Mouse (Mus musculus) thymus, postnatal 10 days (tissue): ENCODE measurements around the gene 6330409D20Rik.

Experiments used
- DNase-seq, 2 experiments: peaks; one replicate each; pipeline ENCODE4 v3.0.0; 2021; ENCODE audit warnings: low spot score in 2 of 2

Gene 6330409D20Rik

DNA sequence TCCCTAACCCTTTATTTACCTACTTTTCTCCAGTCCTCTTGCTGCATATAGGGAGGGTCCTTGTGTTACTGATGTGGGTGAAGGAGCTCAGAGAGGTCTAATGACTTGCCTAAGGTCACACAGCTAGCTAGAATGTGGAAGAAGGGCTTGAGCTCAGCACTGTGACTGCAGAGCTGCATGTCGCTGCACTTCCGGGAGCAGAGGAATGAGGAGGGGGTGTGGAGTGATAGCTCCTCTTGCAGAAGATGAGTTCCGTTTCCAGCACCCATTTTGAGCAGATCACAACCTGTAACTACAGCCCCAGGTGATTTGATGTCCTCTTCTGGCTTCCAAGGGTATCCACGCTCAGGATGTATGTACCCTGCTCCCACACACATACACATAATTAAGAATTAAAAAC is 16.7 kb downstream of the 6330409D20Rik start:
- no peak for DNase-seq

GRCm38 (mm10) chr2:32722581-32722980 is 18.2 kb downstream of the 6330409D20Rik start:
- no peak for DNase-seq

DNA sequence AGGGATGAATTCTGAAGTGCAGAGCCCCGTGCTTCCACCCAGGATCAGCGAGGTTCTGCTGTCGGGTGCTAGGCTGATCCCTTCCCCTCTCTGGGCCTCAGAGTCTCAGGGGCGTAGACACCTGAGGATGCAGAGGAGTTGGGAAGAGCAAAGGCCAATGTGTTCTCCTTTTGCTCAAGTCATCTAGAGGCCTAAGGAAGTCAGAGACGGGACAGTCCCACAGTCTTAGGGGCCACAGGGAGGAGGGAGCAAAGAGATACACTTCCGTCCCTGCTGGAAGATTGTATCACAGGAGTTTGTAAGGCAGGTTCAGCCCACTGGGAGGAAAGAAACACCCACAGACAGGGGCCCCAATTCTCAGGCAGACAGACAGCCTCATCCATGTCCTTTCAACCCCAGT is 18.8 kb downstream of the 6330409D20Rik start:
- peak in 1 of 2 experiments; percentile 24 for DNase-seq

GRCm38 (mm10) chr2:32720681-32721229 is 20.1 kb downstream of the 6330409D20Rik start, which contains the start of gene Sh2d3c:
Gene Sh2d3c (plus strand): TSS chr2:32721055.
- DNase-seq: peak; percentile 48 to 54

DNA sequence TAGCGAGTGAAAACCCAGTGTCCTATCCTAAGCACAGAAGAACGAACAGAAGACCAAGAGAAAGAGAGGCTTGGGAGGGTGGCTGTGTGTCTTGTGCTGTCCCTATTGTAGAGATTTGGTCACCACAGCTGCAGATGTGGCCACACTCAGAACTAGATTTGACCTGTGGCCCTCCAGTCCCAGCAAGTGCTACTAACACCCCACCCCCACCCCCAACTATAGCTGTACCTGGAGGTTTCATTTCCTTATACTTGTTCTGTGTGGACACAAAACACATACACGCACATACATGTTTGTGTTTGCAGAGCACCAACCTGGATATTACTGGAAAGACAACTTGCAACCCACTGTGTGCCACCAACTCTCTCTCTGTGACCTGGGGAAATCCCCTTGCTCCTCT is 20.8 kb downstream of the 6330409D20Rik start:
- DNase-seq: no peak

GRCm38 (mm10) chr2:32718761-32719160 is 22.1 kb downstream of the 6330409D20Rik start:
- DNase-seq: peak in 1 of 2 experiments; percentile 25

- no peak for DNase-seq
Measured at GRCm38 (mm10) chr2:32714987-32715425, 25.8 kb downstream of the 6330409D20Rik start.

GRCm38 (mm10) chr2:32714117-32714986 is 26.5 kb downstream of the 6330409D20Rik start:
- peak in 1 of 2 experiments; percentile 27 for DNase-seq

GRCm38 (mm10) chr2:32712934-32713817 is 27.6 kb downstream of the 6330409D20Rik start, which contains the start of gene Cdk9:
Gene Cdk9 (minus strand): TSS chr2:32713076.
- DNase-seq: peak; percentile 94 to 95

DNA sequence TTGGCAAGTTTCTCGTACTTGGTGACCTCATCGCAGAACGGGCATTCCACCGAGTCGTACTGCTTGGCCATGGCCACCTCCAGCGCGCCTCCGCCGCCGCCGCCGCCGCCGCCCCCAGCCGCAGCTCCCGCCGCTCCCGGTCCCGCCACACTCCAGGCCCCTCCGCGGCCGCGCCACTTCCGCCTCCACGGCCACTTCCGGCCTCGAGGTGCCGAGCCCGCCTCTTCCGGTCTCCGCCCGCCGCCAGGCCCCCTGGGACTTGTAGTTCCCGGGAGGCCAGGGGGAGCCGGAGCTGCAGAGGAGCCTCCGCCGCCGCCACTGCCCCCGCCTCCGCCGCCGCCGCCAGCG is 28.3 kb downstream of the 6330409D20Rik start:
- peak; percentile 93 to 95 for DNase-seq

- peak; percentile 65 to 68 for DNase-seq
Measured at GRCm38 (mm10) chr2:32712108-32712551, 28.7 kb downstream of the 6330409D20Rik start.

DNA sequence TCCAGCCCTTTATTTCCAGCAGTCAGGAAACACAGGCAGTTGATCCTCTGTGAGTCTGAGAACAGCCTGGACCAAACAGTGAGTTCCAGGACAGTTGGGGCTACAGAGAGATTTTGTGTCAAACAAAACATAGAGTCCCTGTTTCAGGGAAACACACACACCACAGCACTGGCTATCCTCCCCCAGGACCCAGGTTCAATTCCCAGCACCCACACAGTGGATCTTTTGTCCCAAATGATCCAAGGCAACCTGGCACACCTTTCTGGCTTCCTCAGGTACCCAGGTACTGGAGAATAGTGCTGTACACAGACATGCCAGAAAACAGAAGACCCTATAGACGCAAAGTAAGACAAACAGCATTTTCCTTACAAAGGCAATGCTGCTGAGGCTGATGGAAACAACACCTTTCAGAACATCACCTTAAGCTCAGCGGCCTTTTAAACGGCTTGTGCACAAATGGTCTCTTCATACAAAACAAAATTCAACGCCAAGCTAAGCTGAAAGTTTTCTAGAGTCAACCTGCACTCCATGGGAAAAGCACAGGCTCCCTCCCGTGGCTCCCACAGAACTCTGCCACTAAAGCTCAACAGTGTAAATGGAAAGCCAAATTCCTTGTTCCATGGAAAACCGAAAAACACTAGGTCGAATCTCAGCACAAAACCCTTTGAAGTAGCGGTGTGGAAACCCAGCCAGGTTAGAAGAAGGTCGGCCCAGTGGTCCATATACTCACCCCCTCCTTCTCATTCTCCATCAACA is 29.3 kb downstream of the 6330409D20Rik start:
- DNase-seq: no peak

DNA sequence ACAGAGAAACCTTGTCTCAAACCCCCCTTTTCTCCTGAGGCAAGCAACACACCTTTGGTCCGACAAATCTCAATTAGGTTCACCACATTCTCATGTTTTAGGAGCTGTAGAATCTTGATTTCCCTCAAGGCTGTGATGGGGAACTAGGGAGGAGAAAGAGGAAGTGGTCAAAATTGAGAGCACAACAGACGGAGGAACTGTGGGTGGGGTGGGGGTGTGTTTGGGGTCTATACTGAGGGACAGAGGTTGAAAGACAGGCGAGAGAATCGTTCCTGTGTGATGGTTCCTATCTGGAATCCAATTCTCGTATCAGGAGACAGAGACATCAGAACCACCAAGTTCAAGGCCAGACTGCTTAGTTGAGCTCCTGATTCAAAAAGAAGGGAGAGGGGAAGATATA is 30.4 kb downstream of the 6330409D20Rik start:
- DNase-seq: no peak

DNA sequence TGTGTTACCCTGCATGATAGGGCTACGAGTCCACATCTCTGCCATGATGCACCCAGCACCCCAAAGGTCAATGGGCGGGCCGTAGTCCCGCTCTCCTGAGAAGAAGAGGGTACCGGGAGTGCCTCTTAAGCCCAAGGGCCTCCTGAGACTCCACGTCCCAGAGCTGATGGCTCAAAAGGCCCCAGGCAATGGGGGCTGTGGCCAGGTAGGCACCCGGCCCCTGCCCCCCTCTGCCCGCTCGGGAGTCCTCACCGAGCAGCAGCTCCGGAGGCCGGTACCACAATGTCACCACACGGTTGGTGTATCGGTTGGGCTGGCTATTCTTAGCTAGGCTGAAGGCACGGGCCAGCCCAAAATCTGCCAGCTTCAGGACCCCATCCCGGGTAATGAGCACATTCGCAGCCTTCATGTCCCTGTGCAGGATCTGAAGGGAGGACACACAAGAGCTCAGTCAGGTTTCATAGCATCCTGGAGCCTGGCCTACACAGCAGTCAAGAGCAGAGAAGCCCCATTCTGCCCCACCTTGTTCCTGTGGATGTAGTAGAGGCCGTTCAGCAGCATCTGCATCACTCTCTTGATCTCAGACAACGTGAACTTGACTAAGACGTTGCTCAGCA is 31.2 kb downstream of the 6330409D20Rik start:
- no peak for DNase-seq

DNA sequence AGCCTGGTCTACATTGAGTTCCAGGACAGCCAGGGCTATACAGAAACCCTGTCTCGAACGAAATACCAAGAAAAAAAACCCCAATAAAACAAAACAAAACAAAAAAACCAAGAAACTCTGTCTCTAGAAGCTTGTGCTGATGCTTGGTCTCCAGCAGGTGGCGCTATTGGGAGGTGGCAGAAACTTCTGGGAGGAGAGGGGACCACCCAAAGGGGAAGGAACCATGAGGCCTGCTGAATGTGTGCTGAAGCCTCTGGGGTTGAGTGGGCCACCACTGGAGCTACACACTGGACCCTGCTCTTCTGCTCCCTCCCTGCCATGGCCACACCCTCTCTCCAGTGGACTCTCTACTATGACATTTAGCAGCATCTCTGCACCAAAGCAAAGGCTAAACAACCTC is 32.2 kb downstream of the 6330409D20Rik start:
- DNase-seq: peak; percentile 50 to 88

- DNase-seq: no peak
Measured at GRCm38 (mm10) chr2:32706971-32707370, 33.8 kb downstream of the 6330409D20Rik start.

GRCm38 (mm10) chr2:32705018-32705417 is 35.8 kb downstream of the 6330409D20Rik start:
- DNase-seq: no peak

DNA sequence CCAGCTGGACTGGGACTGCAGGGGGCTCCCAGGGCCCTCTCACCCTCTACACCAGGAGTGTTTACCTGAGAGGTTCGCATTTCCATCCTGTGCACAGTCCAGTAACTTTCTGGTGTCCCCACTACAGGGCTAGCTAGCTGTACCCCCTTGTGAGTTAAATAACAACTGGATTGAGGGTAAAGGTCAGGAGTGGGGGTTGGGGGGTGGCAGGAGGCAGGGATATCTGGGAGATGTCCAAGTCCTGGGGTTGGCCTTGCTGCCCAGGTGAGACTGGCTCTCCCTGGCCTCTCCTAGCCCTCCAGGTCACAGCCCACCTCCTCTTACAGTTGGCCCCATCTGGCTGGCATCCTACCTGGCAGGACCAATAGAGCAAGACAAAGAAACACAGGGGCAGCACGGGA is 36.8 kb downstream of the 6330409D20Rik start, which contains the start of gene Fpgs:
TSS of gene Fpgs (minus strand) at position 125 of the 401 bp plus-strand sequence.
- DNase-seq: no peak

DNA sequence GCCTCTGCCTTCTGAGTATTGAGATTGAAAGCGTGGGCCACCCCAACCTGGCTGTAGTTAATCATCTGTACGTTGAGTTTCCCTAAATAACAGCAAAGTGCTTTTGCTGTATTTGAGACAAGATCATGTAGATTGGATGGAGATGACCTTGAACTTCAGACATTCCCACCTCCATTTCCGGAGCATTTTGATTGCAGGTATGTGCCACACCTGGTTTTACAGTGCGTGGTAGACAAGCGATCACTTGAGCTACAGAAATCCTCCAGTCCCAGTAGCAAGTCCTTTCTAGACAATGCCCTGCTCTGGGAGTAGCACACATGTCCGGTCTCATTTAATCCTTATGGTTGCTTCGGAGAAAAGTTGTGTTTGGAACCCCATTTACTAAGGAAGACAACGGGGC is 37.8 kb downstream of the 6330409D20Rik start:
- DNase-seq: no peak

GRCm38 (mm10) chr2:32700966-32701743 is 39.7 kb downstream of the 6330409D20Rik start:
- no peak for DNase-seq
